Mouse (Mus musculus): Measurements from ENCODE around the gene Atic. TPM values are rescaled to one million over a fixed set of nuclear protein-coding genes. Genes with fewer than 3 reads are reported as not detected.
A peak's percentile ranks its signal among the peaks of the same experiment; 100 is the strongest.

Gene Atic
- total RNA-seq (2021), result 10 to 100 TPM; 33.0 to 33.4 TPM

DNA sequence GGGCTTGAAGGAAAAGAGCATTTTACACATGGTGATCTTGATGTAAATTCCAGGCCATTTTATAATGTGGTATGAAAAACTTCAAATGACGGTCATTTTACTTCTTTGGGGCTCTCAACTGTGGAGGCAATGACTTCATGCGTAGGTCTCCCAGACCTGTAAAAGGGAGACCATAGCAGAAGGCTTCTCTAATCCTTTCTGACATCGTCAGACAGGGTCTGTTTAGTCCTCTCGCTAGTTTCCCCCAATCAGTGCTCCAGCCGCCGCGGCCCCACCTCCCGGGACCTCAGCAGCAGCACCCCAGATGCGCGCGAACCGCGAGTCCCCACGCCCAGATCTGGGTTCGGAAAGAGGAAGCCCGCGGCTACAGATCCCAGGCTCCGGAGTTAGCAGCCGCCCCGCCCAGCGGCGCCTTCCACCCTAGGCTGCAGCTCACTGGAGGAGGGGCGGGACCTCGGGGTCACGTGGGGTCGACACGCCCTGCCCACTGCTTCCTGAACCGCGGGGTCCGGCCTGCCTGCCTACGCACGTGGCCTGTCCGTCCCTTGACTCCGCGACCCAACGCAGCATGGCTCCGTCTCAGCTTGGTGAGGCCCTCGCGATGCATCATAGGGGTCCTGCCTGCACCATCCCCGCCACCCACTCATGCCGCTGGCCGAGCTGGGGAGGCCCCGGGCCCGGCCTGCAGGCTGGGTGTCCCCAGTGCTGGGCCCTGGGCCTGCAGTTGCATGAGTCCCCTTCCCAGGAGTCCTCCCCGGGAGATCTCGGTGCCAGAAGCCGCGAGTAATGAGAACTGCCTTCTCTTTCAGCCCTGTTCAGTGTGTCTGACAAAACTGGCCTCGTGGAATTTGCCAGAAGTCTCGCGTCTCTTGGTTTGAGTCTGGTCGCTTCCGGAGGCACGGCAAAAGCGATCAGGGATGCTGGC lies at the start of gene Atic:
Gene Atic (plus strand): TSS at position 463 of the 925 bp plus-strand sequence.
- DNase-seq, result peak; percentile 93

DNA sequence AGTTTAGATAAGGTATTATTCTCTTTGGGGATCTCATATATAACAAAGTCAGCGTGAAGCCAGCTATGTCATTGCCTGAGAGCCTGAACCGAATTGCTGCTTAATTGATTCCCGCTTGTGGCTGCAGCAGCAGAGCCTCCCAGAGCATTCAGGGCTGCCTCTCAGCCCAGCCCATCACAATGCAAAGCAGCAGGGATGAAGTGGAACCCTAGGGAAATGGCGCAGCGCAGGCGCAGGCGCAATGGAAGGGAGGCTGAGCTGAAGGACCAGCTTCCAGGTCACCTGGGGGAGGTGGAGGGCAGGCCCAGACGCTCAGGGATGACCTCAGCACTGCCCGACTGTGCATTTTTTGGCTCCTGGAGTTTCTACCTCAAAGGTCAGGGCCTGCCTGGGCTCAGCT lies 49.7 kb upstream of the Atic start:
- DNase-seq, result no peak

DNA sequence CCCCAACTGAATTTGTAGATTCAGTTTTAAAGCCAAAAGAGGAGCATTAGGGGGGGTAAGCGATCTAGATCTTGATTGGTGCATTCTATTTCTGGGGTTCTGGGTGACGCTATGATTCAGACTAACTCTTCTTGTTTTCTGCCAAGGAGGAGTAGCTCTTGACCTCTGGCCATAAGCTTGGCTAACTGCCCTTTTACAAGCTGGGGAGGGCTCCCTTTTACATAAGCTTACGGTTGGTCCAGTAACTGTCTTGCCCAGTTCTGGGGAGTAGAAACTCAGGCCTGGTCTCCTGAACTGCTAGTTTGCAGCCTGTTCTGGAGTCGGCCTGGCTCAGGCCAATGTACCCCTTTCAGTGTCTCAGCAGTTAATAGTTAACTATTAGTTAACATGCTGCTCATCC lies 41.9 kb upstream of the Atic start:
- no peak for DNase-seq

DNA sequence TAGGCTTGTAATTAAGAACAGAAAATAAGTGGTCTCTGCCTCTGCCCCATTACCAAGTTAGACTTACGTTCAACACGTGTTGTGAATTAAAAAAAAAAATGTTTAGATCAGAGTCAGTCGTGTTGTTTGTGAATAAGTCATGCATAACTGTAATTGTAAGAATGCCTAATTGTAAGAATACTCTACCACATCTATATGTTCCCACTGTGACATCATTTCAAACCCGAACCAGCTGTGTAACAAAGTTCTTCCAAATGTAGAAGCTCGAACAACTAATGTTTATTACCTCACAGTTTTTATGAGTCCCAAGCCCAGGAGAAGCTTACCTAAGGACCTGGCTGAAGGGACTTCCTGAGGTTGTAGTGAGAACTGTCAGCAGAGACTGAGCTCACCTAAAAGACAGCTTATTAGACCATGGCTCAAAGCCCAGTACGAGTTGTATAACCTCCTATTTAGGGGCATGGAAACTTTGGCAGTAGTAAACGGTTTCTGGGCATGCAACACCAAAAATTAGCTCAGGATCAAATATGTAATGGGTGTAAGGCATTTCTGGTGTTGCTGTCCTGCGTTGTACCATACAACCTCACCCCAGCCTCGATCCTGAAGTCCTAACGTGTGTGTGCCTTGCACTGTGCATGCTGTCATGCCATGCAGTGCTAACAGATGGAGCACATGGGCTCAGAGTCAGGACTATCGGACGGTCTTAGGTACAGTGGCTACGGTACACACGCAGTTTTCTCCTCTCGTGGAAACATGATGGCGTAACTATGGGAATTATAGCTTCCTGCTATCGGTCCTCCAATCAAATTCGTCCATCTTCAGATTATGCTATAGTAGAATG lies 27.9 kb upstream of the Atic start:
- no peak for DNase-seq

DNA sequence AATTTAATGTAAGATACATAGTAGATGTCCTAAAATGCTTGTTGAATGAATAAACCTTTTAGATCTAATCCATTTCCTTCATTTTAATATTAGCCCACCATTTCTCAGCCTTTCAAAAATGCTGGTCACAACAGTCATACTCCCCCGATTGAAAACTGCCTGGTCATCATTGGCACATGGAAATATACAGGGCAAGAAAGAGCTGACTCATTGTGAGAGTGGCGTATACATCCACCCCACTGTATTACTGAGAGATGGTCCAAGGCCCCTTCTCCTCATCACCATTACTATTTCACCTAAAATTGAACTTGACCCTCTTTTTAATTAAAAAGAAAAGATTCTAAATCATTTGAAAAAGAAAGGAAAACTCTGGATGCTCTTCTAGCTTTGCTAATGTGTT lies 26.2 kb upstream of the Atic start:
- no peak for DNase-seq

DNA sequence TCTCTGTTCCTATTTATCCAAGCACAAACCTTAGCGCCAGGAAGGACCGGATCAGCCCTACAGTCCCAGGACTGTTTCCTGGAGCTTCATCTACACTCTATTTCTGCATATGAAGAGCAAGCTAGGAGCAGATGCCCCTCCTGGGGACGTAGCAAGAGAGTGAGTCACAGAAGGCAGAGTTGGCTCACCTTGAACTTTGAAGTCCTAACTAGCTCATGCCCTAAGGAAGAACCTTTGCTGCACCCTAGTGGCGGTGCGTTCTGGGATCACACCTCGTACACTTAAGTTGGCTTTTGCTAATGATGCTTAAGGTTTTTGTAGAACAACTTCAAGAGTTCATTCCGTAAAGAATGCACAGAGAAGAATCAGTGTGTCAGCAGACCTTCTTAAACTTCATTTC lies 25.3 kb upstream of the Atic start:
- DNase-seq, result peak; percentile 69

DNA sequence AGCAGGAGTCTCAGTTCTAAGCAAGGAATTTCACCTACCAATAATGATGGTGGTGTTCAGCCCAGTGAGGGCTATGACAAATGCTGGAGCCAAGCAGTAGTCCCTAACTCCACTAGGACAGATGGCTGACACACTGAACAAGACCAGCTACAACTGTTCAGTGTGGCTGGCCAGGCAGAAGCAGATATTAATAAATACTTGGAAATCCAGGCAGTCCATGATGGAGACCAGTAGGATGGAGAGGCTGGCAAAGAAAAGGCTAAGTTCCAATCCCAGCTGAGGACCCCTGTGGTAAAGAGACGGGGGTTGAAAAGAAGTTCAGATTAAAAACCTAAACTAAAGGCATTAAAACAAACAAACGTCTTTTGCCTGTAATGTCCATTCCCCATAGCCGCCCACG lies 17.3 kb upstream of the Atic start:
- DNase-seq, result no peak

DNA sequence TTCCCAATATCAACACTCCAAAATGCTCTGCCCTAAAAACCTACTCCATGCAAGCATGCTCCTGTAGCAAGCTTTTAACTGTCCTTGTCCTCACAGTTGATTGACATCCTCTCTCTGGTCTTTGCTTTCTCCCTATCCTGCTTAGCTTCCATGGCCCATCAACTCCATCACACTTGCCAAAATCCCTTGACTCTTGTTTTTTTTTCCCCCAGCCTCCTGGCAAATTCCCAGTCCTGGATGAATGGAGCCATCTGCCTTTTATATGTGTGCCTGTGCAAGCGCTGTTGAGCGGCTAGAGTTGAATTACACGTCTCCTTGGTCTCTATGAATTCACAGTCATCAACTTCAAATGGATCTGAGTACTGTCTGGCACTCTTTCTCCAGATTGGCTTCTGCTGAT lies 16.5 kb upstream of the Atic start:
- peak; percentile 48 for DNase-seq

DNA sequence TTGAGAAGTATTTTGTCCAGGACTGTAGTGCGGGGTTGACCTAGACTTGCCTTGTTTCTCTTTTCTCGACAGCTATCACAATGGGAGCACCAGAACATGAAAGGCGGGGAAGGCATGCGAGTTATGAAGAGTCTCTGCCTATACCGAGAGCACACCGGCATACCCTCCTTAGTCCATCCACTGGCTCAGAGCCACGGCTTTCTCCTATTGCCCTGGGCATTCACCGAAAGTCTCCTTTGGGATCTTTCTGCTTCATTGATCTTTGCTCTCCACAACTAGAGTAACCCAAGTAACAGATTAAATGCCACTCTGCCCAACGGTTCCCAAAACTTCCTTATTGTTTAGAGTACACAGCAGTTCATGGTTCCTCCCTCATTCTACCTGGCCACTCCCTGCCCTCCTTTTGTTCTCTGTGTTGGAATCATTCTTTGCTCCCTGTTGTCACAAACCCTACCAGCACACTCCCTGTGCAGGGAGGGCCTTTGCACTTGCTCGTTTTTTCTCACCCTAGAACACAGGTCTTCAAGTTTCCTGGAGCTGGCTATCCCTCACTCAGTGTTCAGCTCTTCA lies 6.2 kb upstream of the Atic start:
- DNase-seq, result no peak

DNA sequence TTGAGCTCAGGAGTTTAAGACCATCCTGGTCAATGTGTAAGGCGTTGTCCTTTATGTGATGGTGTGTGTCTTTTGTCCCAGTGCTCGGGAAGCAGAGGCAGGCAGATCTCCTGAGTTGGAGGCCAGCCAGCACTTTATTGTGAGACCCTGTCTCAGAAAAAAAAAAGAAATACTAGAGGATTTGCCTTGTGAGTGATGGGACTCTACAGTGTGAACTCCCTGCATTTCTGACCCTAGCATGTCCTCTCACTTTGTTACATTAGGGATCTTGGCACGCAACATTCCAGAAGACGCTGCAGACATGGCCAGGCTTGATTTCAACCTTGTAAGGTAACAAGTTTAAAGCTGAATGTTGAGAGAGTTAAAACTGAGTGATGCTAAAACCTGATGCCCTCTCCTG lies 3.7 kb downstream of the Atic start:
- no peak for DNase-seq

DNA sequence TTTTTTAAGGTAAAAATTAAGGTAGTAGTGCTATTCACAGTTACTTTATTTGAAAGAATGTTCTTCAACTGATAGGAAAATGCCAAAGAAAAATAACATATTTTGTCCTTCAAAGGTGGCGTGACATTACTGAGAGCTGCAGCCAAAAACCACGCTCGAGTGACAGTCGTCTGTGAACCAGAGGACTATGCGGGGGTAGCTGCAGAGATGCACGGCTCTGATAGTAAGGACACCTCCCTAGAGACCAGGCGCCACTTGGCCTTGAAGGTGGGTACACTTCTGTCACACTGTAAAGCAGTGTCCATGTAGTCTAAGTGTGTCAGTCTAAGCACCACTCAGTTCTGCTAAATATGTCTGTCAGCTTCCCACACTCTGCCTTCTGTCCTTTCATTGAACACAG lies 7.3 kb downstream of the Atic start:
- no peak for DNase-seq

DNA sequence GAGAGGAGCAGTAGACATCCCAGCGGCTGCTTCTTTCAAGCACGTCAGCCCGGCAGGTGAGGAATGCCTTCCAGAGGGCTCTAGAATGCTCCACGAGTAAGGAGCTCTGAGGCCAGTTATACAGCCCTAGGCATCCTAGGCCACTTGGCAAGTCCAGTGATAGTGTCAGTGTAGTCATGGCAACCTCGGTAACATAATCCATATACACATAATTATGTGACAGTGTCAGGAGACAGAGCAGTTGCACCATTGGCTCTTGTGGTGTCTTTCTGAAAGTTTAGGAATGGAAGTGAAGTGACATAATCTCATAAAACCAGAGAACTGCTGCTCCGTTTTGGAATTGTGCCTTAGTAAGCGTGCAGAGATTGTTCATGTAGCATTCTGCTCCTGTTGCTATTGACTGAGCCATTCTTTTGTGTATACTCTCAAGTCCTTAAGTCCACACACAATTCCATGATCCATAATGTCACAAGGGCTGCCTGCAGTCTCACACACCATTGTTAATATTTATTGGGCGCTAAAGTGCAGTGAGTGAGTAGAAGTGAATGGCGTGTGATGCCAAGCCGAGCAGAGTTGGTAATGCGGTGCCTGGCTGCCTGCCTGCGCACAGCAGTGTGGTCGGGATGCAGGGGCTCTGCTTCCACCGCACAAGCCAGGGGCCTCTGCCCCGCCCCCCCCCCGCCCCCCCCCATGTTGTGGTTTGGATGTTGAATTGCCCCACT lies 11.1 kb downstream of the Atic start:
- no peak for DNase-seq

DNA sequence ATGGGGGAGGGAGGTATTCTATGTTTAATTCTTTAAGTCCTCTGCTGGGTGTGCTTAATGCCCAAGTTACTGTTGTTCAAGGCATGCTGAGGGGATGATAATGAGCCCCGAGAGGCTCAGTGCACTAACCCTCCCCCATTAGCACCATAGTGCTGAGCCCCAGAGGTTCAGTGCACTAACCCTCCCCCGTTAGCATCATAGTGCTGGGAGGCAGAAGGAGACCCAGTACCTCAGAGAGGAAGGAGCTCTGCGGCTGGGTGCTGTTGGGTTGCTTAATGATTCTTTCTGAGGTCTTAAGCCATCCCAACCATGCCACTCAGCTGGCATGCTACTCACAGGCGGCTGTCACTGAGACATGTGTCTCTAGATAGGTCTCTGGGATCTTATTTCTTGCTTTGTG lies 13.2 kb downstream of the Atic start:
- no peak for DNase-seq

DNA sequence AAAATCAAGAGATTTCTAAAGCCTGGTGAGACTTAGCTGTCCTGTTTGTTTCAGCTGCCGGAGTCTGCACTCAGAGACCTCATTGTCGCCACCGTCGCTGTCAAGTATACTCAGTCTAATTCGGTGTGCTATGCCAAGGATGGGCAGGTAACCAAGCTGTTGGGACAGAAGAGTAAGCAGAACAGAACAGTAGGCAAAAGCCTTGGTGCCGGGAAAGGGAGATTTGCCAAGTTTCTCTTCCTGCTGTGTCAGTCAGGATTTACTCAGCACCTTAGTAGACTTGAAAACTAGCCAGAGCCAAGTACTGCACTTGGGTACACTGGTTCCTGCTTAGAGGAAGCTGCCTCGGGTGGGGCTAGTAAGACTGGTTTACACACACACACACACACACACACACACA lies 19.0 kb downstream of the Atic start:
- no peak for DNase-seq

DNA sequence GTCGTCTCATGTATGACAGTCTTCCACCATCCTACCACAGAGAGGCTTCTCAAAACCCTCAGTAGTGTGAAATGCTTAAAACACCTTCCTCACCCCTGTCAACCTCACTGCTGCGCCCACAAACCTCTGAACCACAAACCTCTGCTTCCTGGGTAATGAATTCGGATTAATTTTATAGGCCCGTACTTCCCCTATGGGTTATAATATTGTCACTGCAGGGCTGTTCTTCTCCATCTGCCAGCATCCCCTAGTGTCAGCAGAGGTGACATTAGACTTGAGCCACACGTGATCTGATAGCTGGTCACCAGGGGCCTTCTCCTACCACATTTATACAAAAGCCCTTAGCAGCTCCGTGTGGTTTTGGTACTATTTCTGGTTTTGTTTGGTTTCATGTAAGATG lies 19.9 kb downstream of the Atic start:
- no peak for DNase-seq

DNA sequence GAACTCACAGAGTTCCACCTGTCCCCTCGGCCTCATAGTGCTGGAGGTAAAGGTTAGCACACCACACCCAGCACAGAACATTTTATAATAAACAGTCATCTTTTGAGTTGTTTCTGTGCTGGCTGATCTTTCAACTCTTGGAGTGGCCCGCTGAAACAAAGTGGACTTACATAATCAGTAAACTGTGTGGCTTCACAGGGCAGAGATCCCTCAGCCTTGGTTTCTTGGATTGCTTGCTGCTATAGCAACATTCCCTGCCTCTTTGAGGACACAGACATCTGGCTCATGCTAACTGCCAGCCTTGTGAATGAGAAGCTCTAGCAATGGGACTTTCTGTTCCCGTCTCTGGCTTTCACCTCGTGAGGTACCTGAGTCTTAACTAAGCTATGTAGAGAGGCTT lies 22.6 kb downstream of the Atic start:
- DNase-seq, result no peak

DNA sequence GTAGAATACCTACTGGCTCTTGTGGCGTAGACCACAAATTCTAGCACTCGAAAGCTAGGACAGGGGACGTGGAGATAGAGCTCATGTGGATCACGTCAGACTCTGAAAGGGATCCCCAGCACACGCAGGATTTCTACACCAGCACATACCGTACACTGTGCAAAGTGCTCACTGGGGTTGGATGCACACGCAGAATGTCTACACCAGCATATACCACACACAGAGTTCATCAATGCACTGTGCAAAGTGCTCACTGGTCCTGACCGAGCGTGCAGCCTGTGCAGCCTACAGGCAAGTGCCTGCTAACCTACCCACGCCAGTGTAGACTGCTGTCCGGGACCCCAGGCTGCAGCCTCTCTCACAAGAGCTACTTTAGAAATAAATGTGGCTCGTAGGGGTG lies 23.5 kb downstream of the Atic start:
- DNase-seq, result no peak

DNA sequence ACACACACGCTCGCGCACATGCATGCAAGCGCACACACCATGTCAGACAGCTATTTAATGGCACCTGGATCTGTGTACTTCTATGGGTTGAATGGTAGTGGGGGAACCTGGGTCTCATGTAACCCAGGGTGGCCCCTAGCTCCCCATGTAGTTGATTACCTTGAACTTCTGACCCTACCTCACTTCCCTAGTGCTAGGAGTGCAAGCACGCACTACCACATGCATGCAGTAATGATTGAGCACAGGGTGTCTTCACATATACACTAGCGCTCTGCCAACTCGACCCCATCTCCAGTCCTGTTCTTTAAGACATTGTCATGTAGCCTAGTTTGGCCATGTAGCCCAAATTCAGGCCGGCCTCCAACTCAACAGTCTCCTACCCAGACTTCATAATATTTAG lies 26.4 kb downstream of the Atic start:
- DNase-seq, result no peak

DNA sequence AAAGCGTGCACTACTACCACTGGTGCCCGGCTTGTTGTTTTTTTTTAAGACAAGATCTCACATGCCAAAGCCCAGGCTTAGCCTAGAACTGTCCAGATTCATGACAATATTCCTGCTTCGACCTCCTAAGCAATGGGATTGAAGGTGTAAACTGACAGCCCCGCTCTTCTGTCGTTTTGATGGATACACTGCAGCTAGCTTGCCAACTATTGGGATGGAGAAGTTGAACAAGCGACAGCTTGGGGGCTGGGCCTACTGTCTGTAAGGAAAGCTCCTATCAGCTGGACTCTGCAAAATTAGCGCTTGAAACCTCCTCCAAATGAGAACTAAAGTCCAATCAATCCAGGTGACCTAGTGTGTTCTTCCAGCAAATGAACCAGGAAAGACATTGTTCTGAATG lies 26.9 kb downstream of the Atic start:
- DNase-seq, result no peak

DNA sequence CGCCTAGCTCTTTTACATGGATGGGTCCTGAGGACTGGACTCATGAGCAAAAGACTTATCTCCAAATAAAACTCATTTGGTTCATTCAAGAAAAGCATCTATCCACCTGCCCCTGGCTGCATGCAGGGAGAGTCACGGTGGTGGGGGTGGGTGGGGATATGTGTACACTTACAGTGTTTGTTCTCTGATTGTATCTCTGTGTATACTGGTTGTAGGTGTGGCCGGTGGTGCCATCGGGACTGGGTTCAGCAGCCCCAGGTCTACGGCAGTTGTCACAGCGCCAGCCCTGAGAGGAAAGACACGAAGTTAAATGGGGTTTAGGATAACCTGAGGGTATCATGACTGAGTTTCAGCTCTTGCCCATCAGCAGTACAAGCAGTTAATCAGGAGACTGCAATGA lies 29.7 kb downstream of the Atic start:
- DNase-seq, result no peak

DNA sequence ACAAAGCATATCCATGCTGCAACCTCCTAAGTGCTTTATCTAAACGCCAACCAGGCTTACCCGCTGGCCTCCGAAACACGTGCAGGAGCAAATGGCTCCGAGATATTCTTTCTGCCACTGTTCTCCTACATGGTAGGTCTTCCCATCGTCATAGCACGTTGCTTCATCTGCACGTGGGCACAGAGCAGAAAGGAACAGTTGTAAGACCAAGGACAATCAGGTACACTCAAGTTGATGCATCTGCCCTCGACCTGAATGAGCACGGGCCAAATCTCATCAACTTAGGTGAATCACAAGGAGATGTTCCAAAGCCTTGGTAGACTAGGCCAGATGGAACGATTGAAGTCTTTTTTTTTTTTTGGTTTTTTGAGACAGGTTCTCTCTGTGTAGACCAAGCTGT lies 33.1 kb downstream of the Atic start:
- DNase-seq, result no peak

DNA sequence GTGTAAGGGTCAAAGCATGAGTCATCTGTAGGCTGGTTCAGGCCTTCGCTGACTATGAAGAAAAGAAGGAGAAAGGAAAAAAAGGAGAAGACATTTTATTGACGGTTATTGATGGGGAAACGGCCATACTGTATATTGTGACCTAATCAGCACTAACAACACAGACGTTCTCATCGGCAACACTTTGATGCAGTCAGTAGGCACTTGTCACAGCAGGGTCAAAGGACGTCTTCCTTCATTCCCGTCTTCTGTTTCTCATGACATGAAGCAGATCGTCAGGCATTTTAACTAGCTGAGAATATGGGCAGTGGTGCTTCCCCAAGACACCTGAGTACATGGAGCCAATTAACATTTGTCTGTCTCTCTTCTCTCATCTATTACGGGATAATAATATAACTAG lies 36.2 kb downstream of the Atic start:
- DNase-seq, result no peak

DNA sequence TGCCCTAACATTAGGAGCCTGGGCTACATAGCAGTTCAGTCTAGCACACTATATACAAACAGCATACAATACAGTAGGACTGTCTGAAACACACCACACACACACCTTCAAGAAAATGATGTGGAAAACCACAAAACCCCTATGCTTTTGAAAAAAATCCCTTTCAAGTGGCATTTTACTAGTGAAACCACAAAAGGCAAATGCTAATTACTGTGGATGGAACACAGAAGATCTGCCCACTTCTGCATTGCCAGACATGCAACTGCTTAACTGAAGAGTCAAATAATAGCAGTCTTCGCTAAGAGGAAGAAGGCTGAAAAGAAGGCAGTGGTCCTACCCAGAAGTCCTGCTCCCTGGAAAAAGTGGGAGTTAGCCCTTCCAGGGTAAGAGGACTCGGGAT lies 37.3 kb downstream of the Atic start:
- DNase-seq, result no peak
